Mouse (Mus musculus): ENCODE results near the gene Grin1. TPM values are rescaled to one million over a fixed set of nuclear protein-coding genes. Genes with fewer than 3 reads are reported as not detected.
A peak's percentile ranks its signal among the peaks of the same experiment; 100 is the strongest.

Grin1 gene
- not detected for polyA plus RNA-seq (2017; shearing (Covaris generic))

DNA sequence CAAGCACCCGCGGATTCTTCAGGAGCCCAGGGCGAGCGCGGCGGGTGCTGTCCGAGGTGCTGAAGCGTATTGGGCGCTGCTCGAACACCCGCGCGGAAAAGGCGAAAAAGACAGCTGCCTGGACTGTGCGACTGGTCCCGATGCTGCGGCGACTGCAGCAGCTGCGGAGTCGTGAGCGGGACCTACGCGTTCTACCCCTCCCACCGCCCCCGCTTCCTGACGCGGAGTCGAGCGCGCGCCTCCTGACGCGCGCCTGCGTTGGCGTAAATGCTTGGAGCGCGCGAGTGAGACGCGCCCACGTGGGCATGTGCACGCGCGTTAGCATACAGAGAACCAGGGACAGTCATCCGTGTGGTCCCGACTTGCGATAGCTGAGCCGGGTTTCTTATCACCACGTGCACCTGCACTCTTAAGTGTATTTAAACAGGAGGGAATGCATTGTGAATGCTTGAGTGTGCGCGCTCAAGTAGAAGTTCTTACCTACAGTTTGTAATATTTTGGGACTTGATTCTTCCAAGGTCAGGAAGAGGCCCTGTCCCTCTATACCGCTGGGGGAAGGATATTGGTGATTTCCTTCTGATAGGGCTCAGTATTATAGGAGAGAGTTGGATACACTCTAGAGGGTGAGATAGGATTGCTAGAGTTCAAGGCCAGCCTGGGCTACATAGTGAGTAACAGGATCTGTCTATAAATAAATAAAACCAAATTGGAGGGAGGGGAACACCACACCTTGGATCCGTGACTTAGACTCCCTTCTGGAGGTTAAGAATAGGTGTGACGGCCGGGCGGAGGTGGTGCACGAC, at the start of gene Grin1:
Grin1 (minus strand) TSS at position 217 of the 803 bp plus-strand sequence.
- ATAC-seq: peak; percentile 41

DNA sequence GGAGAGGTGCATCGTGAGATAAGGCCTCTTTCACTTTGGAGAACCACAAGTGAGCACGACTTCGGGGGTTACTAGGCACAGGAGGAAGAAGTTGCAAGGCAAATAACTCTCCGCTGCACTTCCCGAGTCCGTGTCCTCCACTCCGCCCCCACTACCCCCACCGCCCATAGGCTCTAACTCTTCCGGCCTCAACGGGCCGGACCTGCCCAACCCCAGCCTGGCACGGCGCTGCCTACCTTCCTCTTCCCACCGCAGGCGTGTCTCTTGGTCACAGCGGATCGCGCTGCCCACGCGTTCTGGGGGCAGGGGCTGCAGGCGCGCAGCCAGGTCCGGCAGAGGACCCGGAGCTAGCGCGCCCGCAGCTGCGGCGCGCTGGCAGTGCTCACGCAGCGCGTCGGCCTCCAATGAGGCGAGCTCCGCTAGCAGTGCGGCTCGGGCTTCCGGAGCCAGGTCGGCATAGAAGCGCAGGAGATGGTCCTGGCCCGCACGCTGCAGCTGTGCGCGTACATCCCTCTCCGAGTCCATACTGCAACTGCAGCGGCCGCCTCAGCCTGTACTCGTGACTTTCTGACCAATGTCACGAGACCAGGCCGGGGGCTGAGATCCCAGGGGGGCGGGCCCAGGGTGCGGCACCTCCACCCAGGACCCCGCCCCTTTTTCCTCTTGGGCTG, 46.2 kb upstream of the Grin1 start, which contains the start of gene Uap1l1:
Uap1l1 (minus strand) TSS at position 592 of the 671 bp plus-strand sequence.
- peak; percentile 84 for ATAC-seq

DNA sequence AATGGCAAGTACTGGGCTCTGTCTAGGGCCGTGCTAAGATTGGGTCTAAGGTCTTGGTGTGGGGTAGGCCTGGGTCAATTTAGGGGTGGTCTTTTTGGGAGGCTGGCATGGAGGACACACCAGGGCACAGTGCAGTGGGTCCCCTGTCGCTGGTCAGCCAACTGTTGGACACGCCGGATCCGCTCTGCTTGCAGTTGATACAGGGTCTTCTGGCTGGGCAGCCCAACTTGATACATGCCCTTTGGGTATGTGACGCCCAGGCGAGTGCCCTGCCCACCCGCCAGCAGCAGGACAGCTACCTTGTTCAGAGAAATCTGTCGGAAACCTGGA, 45.7 kb upstream of the Grin1 start:
- no peak for ATAC-seq

DNA sequence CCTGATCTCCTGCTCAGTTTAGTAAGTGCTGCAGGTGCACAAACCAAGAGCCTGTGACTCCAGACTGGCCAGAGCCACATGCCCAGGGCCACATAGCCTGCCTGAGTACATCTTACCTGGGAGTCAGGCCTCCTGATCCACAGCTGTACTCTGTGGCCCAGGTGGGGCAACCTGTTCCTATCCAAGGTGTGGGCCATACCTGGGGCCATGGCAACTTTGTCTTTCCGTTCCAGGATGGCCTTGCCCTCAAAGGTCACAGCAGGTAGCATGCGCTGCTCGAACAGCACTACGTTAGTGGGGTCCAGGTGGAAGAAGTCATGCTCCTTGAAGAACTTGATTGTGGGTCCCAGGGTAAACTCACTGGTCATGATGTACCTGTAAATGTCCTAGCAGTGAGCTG, 45.3 kb upstream of the Grin1 start:
- no peak for ATAC-seq

DNA sequence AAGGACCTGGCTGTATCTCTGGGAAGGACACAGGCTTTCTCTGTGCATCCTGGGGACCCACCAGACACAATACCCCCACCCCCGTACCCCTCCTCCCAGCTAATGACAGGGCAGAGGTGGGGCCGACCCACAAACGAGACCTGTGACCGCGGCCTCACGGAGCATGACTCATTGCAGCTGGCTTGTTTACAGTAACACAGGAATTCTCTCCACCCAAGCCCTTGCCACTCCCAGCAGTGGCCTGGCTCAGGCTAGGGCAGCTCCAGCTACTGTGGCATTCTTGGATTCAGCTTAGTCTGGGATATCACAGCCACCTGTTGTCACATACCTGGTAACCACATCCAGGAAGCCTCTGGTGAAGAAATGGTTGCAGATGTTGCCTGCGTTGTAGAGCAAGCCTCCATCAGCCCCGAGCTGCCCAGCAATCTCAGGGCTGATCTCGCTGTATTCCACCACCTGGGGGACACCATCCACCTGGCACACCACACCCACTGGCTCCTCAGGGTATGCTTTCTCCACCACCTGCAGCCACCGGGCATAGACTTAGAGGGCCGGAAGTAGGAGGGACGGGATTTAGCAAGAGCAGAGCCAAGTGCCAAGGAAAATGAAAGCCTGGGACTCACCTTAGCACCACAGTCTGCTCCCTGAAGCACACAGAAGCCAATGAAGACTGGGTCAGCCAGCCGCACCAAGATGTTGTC, 44.6 kb upstream of the Grin1 start:
- no peak for ATAC-seq

DNA sequence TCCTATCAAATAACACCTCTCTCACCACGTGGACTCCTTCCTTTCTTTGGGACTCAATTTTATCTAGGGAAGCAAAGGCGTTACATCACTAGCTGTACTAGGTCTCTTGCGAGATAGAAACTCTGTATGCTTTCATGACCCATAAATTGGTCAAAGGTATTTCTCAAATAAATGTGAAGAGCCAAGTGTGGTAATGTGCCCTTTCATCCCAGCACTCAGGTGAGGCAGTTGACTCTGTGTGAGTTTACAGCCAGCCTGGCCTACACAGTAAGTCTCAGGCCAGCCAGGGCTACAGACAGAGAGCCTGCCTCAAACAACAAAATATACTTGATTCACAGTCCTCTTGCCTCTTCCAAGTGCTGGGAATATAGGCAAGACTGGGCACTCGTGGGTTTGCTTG, 40.9 kb upstream of the Grin1 start:
- no peak for ATAC-seq

DNA sequence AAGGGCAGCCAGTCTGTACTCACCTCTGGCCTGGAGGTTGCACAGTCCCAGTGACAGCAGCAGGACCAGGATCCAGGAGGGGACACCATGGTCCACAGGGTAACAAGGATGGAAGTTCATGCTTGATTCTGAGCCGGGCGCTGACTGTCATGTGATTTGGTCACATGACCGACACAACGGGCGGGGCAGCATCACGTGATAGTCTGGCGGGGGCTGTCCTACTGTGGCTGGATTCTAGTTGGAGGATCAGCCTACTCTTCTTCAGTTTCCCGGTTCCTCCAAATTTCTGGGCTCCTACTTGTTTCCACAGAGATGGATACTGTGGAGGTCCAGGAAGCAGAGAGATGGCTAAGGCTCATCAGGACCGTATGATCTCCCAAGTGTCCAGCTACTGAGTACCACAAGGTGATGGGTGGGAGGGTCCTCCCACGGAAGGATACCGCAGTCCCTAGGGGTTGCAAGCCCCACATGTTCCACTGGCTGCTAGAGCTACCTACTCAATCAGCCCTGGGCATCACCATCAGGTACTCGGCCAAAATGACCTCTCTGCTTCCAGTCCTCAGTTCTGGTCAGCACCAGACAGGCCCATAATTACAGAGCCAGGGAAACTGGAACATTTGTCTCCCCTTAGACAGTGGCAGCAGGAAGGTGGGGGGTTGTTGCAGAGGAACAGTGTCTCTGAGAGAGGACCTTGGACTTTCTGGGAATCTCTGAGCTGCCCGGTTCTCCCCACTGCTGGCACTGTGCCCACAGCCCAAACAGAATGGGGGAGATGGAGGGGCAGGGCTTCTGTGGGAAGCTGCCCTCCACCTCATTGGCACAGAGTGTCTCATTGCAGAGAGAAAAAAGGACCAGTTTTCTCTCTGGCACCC, 37.5 kb upstream of the Grin1 start, which contains the start of gene Dpp7:
Dpp7 (minus strand) TSS at position 152 of the 872 bp plus-strand sequence.
- peak; percentile 88 for ATAC-seq

DNA sequence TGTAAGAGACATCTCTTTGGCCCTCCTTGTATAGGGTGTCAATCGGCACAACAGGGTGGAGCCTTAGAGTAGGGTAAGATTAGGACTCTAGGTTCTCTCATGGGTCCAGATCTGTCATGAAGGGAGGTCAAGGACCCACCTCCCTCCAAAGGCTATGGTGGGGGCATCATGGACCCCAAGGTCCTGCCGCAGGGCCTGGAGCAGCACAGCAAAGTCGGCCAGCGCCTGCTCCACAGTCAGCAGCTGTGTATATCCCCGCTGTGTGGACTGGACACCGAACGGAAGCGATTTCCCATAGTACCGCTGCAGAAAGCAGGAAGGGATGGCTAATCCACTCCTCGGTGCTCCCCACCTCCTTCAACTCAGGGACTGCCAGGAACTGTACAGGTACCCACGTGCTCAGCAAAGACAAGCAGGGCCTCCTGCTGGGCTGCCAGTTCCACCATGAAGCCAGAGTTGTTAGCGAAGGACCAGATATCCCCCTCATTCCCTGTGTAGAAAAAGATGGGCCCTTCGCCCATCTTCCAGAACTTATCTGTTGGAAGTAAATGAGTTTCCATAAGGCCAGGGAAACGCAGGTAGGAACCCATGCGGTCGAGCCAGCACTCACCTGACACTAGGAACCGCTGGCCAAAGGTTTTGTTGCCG, 36.6 kb upstream of the Grin1 start:
- no peak for ATAC-seq

DNA sequence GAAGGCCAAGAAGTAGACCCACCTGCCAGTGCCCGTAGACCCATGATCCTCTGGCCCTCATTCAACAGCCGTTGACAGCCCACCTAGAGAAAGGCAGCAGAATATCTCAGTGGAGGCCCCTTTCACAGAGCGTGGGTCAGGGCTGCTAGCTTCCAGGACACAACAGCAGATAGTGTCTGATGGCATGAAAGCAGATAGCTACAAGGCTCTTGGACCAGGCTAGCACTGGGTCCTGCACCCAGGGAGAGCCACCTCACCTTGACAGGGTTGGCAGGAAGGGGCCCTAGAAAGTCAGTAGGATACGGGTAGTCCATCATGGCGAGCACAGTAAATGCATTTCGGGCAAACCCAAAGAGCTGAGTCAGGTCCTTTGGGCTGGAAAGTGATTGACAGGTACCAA, 35.2 kb upstream of the Grin1 start:
- ATAC-seq: no peak

DNA sequence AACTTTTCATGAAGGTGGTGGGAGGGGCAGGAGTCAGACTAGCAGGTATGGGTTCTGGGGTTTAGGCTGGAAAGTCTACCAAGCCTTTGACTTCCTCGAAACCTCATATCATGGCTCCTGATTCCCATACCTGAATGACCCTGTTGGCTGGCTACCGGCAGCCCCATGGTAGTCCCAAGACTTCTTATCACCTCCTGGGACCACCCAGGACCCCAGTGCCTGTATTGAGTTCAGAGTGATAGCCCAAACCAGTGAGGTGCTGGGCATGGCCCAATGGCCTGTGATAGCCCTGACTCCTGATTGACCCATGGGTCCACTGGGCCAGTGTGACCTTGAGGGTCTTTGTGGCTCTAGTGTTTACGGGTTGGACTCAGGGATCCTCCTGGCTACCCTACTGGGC, 31.7 kb upstream of the Grin1 start:
- no peak for ATAC-seq

DNA sequence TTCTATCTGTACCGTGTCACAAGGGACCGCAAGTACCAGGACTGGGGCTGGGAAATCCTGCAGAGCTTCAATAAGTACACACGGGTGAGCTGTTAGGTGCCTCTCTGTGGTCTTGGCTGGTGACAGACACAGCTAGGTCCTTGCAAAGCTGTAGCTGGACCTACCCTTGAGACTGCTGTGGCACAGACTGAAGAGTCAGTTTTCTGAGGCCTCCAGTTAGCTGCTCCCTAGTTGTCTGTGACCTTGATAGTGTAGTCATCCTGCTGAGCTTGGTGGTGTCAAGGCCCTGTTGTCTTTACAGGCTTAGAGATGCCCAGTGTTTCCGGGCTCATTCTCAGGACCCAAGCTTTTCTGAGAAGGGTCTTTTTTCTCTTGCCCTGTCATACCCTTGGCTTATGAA, 30.5 kb upstream of the Grin1 start:
- ATAC-seq: no peak

DNA sequence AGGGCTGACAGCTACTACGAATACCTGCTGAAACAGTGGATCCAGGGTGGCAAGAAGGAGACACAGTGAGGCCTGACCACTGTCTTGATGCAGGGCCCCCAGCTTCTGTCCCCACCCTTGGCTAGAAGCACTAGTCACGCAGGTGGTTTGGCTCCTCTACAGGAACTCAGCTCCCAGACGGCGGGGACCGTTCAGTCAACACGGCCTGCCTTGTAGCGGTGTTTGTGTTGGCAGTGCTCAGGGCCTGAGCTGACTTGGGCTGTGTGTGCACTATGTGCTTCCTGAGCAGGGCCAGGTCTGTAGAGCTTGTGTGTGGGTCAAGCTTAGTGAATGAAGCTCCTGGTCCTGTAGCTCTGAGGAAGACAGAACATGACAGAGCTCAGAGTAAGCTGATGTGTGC, 29.2 kb upstream of the Grin1 start:
- ATAC-seq: no peak

DNA sequence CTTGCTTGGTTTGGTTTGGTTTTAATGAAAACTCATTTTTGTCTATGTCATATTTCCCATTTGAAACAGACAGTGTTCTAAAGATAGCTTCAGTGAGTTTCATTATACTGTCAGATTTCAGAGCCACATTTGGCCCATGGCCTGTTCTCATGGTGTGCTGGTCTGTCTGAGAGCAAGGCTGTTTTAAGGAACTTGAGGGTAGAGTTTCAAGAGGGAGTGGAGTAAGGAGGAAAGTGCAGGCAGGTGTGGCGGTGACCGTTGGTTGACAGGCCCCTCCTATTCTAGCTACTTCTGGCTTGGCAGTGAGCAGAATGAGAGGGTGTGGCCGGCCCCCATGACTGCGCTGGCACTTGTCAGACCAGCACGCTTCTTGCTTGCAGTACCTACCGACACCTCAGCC, 19.3 kb upstream of the Grin1 start:
- no peak for ATAC-seq

DNA sequence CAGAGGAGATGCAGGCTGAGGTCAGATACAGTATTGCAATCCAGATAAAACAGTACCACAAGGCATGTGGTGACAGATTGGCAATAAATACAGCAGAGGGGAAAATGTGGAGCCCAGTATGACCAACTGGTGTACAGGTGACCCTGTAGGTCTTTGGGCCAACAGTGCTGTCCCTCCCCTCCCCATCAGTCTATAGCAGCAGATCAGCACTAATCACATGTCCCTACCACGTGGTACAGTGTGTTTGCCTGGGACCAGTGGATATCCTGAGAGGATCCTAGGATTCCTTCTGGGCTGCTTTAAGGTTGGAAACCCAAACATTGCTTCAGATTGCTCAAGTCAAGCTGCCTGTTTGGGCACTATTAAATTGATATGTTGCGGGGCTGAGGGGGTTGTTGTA, 14.6 kb upstream of the Grin1 start:
- no peak for ATAC-seq

DNA sequence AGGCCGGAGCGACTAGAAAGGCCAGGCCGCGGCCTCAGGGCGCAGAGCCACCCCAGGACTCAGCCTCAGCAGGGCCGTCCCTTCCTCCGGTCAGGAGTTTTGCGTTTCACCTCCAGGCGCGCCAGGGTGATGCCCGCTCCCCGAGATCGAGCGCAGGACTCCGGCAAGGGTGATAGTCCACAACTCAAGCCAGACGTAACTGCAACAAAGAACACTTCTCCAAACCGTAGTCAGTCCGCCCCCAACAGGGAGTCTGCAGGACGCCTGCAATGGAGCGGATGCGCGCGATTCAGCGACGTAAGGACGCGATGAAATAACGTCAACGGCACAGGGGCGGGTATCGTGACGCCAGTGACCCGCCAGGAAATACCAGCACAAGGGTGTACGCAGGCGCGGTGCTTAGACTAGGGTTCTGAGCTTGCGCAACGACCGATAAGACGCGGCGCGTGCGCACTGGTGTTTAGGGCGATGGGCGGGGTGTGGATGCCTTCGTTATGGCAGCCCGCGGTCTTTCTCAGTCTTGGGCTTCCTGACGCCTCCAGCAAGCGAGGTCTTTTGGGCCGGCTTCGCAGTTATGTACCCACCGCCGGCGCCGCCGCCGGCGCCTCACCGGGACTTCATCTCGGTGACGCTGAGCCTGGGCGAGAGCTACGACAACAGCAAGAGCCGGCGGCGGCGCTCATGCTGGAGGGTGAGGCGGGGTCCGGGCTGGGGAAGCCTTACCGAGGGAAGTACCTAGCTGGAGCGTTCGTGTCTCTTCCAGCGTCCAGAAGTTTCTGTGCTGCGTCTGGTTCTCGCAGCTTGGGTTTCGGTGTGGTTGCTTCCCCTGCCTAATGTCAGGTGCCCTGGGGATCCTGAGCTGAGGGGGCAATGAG, 13.5 kb upstream of the Grin1 start, which contains the start of gene Man1b1:
Man1b1 (plus strand) TSS at position 53 of the 875 bp plus-strand sequence.
- peak; percentile 99 for ATAC-seq

DNA sequence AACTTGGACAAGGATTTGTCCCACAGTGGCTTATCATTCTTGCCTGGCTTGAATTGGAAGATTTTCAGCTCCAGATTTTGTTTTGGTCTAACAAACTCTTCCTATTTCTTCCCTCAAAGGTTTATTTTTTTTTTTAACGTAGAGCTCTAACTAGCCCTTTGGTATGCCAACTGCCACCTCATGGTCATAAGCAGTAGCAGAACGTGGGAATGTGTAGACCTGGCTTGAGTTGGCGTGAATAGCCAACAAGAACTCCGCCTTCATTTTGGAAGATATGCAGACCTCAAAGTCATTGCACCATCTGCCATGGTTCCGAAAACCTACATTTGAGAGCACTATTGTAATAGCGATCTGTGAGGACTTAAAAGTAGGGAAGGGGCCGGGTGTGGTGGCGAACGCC, 12.5 kb upstream of the Grin1 start:
- ATAC-seq: no peak

DNA sequence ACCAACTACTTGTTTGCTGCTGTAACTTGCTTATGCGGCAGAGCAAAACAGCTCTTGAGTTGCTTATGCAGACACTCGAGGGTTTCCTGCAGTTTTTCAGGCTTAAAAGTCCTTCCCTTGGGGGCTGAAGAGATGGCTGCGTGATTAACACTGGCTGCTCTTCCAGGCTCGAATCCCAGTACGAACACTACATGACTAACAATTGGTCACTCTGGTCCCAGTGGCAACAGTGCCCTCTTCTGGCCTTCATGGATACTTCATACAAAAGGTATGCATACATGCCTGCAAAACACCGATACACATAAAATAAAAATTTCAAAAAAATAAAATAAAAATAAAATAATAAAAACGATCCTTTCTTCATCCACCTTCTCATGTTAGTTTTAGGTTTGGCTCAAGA, 9.5 kb upstream of the Grin1 start:
- ATAC-seq: no peak

DNA sequence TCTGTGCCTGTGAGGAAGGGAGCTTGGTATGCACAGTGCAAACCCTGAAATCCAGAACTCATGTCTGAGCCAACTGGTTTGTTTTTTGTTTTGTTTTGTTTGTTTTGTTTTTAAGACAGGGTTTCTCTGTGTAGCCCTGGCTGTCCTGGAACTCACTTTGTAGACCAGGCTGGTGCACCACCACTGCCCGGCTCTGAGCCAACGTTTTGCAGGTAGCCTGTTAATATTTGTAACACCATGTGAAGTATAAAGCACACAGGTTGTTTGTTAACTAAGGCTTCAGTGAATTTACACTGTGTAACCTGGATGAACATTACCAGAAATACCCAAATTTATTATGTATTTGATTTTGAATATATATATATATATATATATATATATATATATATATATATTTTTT, 7.0 kb upstream of the Grin1 start:
- no peak for ATAC-seq

DNA sequence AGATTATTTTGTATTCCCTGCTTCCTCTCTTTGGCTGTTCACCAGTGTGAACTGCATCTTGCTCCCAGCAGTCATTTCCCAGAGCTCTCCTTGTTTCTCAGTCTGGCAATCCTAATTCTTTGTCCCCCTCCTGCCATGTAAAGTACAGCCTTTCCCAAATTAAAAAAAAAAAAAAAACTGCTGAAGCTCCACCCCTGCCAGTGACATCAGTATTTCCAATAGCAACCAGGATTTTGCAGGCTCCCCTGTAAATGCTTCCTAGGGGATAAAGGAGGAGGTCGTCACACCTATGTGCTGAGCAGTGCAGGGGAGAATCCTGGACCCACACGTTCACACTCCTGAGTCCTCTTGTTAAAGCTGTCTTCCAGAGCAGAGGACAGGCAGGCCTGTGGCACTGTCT, 1.1 kb upstream of the Grin1 start:
- no peak for ATAC-seq

DNA sequence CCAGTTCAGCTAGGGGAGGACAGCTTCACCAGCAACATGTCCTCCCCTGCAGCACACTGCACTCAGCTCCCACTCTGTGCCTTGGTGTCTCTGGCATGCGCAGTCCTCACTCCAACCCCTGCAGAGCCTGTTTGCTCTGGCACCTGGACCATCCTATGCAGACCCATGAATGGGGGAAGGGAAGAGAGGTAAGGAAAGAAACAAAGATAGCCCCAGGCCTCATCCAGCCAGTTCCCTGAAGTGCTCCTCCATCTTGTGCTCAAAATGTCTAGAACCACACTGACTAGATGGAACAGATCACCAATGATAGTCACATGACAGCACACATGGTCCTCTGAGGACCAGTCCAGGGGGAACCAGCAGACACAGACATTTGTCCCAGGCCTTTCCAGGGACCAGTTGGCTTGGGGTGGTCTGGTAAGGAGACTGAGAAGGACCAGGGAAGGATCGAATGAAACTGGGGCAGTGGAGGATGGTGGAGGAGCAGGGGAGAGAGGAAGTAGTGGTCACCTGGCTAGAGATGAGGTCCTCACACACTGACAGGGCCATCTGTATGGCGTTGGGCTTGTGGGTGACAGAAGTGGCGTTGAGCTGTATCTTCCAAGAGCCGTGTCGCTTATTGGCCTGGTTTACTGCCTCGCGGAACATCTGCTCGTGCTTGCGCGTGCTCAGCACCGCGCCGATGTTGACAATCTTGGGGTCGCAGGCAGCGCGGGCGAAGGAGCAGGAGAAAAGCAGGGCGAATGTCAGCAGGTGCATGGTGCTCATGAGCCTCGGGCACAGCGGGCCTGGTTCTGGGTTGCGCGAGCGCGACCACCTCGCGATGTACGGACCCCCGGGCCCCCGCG, 644 bp downstream of the Grin1 start:
- no peak for ATAC-seq
